Mouse (Mus musculus): ENCODE data around the gene Specc1. TPM values are rescaled to one million over a fixed set of nuclear protein-coding genes. Genes with fewer than 3 reads are reported as not detected.

The Specc1 gene
- total and polyA plus RNA-seq, 2 experiments from 2014 or later, result 10.6 to 20.5 TPM

DNA sequence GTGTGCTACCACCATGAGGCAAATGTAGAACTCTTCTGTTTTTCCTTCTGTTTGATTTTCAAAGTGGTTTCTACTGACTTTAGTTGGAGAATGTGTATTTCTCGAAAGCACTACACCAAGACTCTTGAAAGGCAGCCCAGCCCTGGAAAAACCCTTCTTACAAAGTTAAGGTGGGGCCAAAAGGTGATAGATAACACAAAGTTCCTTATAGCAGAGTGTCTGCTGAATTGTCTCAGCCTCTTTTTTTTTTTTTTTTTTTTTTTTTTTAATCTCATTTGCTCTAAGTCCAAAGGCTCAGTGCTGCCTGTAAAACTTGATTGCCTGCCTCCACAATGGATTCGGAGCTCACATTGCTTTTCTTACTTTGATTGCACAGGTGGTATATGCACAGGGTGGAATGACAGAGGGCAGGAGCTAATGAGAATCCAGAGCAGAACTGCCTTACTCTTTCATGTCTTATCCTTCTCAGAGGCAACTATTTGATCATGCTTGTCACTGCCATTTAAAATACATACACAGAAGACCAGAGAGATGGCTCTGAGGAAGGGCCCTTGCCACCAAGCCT, 150.8 kb downstream of the Specc1 start:
- DNase-seq, result no peak
- no peaks in the 10 kb centered on the region for H3K36me3 ChIP-seq (ENCODE audit: insufficient read depth)
- no peak overlapping the region for H3K27ac ChIP-seq (ENCODE audit: low read depth, low read length)
- H3K4me2 ChIP-seq (ENCODE audit: low read depth), result no peak overlapping the region
- ATAC-seq, result no peak
- no peaks in the 10 kb centered on the region for H3K9me3 ChIP-seq (ENCODE audit: low read length)
- H3K9ac ChIP-seq, result no peak overlapping the region
- H3K4me1 ChIP-seq (ENCODE audit: insufficient read depth), result no peaks in the 10 kb centered on the region
- no peak overlapping the region for H3K4me3 ChIP-seq (ENCODE audit: low read depth, low read length)
- H3K27me3 ChIP-seq (ENCODE audit: insufficient read depth, low read length), result no peaks in the 10 kb centered on the region
- 90% methylated on average over 2 of the region's 2 CpGs for WGBS
- no peak for TF ChIP-seq CTCF (IDR thresholded peaks at IDR 0.05; ENCODE audit: low read depth)

DNA sequence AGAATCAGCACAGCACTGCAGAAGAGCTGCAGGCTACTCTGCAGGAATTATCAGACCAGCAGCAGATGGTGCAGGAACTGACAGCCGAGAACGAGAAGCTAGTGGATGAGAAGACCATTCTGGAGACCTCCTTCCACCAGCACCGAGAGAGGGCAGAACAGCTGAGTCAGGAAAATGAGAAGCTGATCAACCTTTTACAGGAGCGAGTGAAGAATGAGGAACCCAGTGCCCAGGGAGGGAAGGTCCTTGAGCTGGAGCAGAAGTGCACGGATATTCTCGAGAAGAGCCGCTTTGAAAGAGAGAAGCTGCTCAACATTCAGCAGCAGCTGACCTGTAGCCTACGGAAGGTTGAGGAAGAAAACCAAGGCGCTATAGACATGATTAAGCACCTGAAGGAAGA, 162.0 kb downstream of the Specc1 start:
- ATAC-seq, result no peak

DNA sequence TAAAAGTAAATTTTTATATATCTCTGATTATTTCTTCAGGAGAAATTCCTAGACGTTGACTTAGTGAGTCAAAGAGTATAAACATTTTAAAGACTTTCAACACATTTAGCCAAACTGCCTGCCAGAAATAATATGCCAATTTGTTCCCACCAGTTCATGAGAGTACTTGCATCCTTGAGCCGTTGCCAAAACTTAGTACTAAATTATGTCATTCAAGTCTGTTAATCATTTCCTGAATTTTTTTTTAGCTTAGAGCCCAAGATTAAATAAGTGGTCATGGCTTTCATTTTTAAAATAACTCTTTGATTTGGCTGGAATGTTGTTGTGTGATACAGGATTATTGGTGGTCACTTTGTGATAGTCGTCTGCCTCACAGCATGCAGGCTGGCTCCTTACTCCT, 163.3 kb downstream of the Specc1 start:
- Histone ChIP-seq H3K9ac (no peak overlapping the region), H3K4me2 (ENCODE audit: low read depth) (no peak overlapping the region), H3K9me3 (ENCODE audit: low read length) (no peaks in the 10 kb centered on the region), H3K36me3 (ENCODE audit: insufficient read depth) (no peaks in the 10 kb centered on the region), H3K4me3 (ENCODE audit: low read depth, low read length) (no peak overlapping the region), H3K27ac (ENCODE audit: low read depth, low read length) (no peak overlapping the region), H3K4me1 (ENCODE audit: insufficient read depth) (no peaks in the 10 kb centered on the region), H3K27me3 (ENCODE audit: insufficient read depth, low read length) (no peaks in the 10 kb centered on the region)
- DNase-seq, result no peak
- TF ChIP-seq CTCF (IDR thresholded peaks at IDR 0.05; ENCODE audit: low read depth), result no peak
- no peak for ATAC-seq
- 61% methylated on average over 3 of the region's 3 CpGs for WGBS

More for the DNA sequence above, 162.0 kb downstream of the Specc1 start:
- Histone ChIP-seq H3K9ac (no peak overlapping the region), H3K4me1 (ENCODE audit: insufficient read depth) (no peaks in the 10 kb centered on the region), H3K27me3 (ENCODE audit: insufficient read depth, low read length) (no peaks in the 10 kb centered on the region), H3K4me3 (ENCODE audit: low read depth, low read length) (no peak overlapping the region), H3K27ac (ENCODE audit: low read depth, low read length) (no peak overlapping the region), H3K9me3 (ENCODE audit: low read length) (no peaks in the 10 kb centered on the region), H3K36me3 (ENCODE audit: insufficient read depth) (no peaks in the 10 kb centered on the region), H3K4me2 (ENCODE audit: low read depth) (no peak overlapping the region)
- no peak for TF ChIP-seq CTCF (IDR thresholded peaks at IDR 0.05; ENCODE audit: low read depth)
- 93% methylated on average over 9 of the region's 9 CpGs for WGBS
- DNase-seq, result no peak

DNA sequence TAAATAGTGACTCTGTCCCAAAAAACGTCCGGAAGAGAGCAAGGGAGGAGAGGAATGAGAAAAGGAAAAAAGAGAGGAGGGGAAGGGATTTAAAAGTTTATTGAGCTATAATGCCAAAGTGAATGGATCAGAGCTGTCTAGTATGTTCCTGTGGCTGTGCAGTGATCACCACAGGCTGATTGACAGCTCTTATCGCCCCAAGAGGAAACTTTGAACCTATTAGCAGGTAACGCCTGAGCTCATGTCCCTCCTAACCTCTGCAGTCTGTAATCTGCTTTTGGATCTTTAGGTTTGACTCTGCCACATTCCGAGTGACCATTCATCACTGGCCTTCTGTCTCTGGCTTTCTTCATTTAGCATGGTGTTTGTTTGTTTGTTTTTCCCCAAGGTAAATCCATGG, 164.8 kb downstream of the Specc1 start:
- H3K27ac ChIP-seq (ENCODE audit: low read depth, low read length), result no peak overlapping the region
- no peak for DNase-seq
- ATAC-seq, result no peak
- no peak overlapping the region for H3K4me2 ChIP-seq (ENCODE audit: low read depth)
- no peaks in the 10 kb centered on the region for H3K36me3 ChIP-seq (ENCODE audit: insufficient read depth)
- no peaks in the 10 kb centered on the region for H3K27me3 ChIP-seq (ENCODE audit: insufficient read depth, low read length)
- no peaks in the 10 kb centered on the region for H3K4me1 ChIP-seq (ENCODE audit: insufficient read depth)
- H3K9me3 ChIP-seq (ENCODE audit: low read length), result no peaks in the 10 kb centered on the region
- WGBS, result 85% methylated on average over 5 of the region's 5 CpGs
- no peak overlapping the region for H3K4me3 ChIP-seq (ENCODE audit: low read depth, low read length)
- TF ChIP-seq CTCF (IDR thresholded peaks at IDR 0.05; ENCODE audit: low read depth), result no peak
- H3K9ac ChIP-seq, result no peak overlapping the region

DNA sequence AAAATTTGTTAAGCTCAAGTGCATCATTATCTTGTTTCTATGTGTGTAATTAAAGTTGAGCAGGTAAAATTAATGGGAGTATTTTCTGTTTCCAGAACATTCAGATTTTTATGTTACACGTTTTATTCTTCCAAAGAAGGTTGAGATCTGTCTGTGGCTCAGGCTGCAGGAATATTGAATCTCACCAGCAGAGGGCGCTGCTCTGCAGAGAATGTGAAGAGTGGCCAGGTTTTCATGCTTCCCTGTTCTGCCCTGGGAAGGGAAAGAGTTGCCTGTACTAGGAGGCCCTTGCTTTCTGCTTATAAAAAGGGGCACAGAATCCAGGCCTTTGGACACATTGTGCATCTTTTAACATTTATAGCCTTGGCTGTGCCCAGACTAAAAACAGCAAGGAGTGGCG, 171.1 kb downstream of the Specc1 start:
- no peaks in the 10 kb centered on the region for H3K27me3 ChIP-seq (ENCODE audit: insufficient read depth, low read length)
- TF ChIP-seq CTCF (IDR thresholded peaks at IDR 0.05; ENCODE audit: low read depth), result peak; percentile 95
- H3K9me3 ChIP-seq (ENCODE audit: low read length), result no peaks in the 10 kb centered on the region
- no peak overlapping the region for H3K4me2 ChIP-seq (ENCODE audit: low read depth)
- H3K4me1 ChIP-seq (ENCODE audit: insufficient read depth), result no peaks in the 10 kb centered on the region
- H3K36me3 ChIP-seq (ENCODE audit: insufficient read depth), result no peaks in the 10 kb centered on the region
- DNase-seq (peak; percentile 92), ATAC-seq (peak; percentile 83)
- no peak overlapping the region for H3K9ac ChIP-seq
- WGBS, result 34% methylated on average over 3 of the region's 3 CpGs
- H3K4me3 ChIP-seq (ENCODE audit: low read depth, low read length), result no peak overlapping the region
- no peak overlapping the region for H3K27ac ChIP-seq (ENCODE audit: low read depth, low read length)

DNA sequence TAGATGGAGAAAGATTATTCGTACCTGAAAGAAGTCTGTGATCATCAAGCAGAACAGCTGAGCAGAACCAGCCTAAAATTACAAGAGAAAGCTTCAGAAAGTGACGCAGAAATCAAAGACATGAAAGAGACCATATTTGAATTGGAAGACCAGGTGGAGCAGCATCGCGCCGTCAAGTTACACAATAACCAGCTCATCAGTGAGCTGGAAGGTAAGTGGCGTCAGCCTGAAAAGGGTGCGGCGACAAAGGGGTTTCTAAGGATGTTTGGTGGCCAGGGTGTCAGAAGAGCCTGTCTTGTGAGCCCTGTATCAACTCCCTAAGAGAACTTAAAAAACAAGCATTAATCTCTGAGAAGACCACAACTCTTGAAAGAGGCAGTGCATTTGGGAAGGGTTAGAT, 171.6 kb downstream of the Specc1 start:
- ATAC-seq (no peak), DNase-seq (no peak)
- no peak for TF ChIP-seq CTCF (IDR thresholded peaks at IDR 0.05; ENCODE audit: low read depth)
- no peaks in the 10 kb centered on the region for H3K4me1 ChIP-seq (ENCODE audit: insufficient read depth)
- no peak overlapping the region for H3K9ac ChIP-seq
- H3K4me3 ChIP-seq (ENCODE audit: low read depth, low read length), result no peak overlapping the region
- no peak overlapping the region for H3K4me2 ChIP-seq (ENCODE audit: low read depth)
- no peaks in the 10 kb centered on the region for H3K9me3 ChIP-seq (ENCODE audit: low read length)
- H3K27ac ChIP-seq (ENCODE audit: low read depth, low read length), result no peak overlapping the region
- no peaks in the 10 kb centered on the region for H3K27me3 ChIP-seq (ENCODE audit: insufficient read depth, low read length)
- H3K36me3 ChIP-seq (ENCODE audit: insufficient read depth), result no peaks in the 10 kb centered on the region
- 83% methylated on average over 8 of the region's 8 CpGs for WGBS

DNA sequence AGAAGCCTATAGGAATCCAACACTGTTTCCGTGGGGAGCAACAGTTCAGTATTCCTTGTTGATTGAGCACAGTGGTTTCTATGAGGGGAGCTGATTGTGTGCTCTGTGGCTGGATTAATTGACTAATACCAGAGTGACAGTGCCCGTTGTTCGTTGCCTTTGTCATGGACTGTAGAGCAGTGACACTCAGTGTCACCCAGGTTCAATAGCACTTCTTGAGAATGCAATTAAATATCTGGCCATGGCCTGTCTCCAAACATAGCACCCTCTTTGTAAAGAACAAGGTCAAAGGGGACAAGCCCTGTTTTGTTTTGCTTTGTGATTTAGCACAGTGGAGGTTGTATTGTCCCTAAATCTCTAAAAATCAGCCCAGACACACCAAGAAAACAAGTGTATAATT, 173.6 kb downstream of the Specc1 start:
- H3K27ac ChIP-seq (ENCODE audit: low read depth, low read length), result no peak overlapping the region
- no peak for ATAC-seq

More for the DNA sequence above, 173.6 kb downstream of the Specc1 start:
- H3K36me3 ChIP-seq (ENCODE audit: insufficient read depth), result no peaks in the 10 kb centered on the region
- no peak overlapping the region for H3K4me3 ChIP-seq (ENCODE audit: low read depth, low read length)
- no peak for TF ChIP-seq CTCF (IDR thresholded peaks at IDR 0.05; ENCODE audit: low read depth)
- H3K27me3 ChIP-seq (ENCODE audit: insufficient read depth, low read length), result no peaks in the 10 kb centered on the region
- 12% methylated on average over 3 of the region's 3 CpGs for WGBS
- no peak overlapping the region for H3K9ac ChIP-seq
- no peaks in the 10 kb centered on the region for H3K9me3 ChIP-seq (ENCODE audit: low read length)
- DNase-seq, result no peak
- H3K4me2 ChIP-seq (ENCODE audit: low read depth), result no peak overlapping the region
- H3K4me1 ChIP-seq (ENCODE audit: insufficient read depth), result no peaks in the 10 kb centered on the region

Measured in forebrain, postnatal 0 days (tissue).